Mouse (Mus musculus) midbrain, embryonic 16.5 days (tissue): ENCODE data around the gene Dmac2. TPM values are rescaled to one million over a fixed set of nuclear protein-coding genes. Genes with fewer than 3 reads are reported as not detected.

Experiments used
- ATAC-seq: fragments of 200-750 bp; cut with Nextera tagmentation; 2 replicates; pipeline ENCODE4 v1.8.0; 2017; ENCODE audit warnings: moderate TSS enrichment
- H3K27ac ChIP-seq: fragments of 300-500 bp; sonication (generic); 2 replicates; pipeline ENCODE4 v1.5.1; 2014; ENCODE audit warnings: mild to moderate bottlenecking, low read length, mixed read lengths
- H3K27me3 ChIP-seq: fragments of 300-500 bp; sonication (generic); 2 replicates; pipeline ENCODE4 v1.6.1; 2014; ENCODE audit warnings: low read depth, low read length, mixed read lengths; ENCODE audit not compliant: control insufficient read depth, insufficient read depth
- H3K36me3 ChIP-seq: fragments of 300-500 bp; sonication (generic); 2 replicates; pipeline ENCODE4 v1.6.1; 2014; ENCODE audit warnings: mild to moderate bottlenecking, low read length, moderate library complexity, mixed read lengths; ENCODE audit not compliant: control insufficient read depth, insufficient read depth
- H3K4me1 ChIP-seq: fragments of 300-500 bp; sonication (generic); 2 replicates; pipeline ENCODE4 v1.6.1; 2014; ENCODE audit warnings: mild to moderate bottlenecking, low read length, mixed read lengths; ENCODE audit not compliant: control insufficient read depth, insufficient read depth
- H3K4me2 ChIP-seq: fragments of 300-500 bp; sonication (generic); 2 replicates; pipeline ENCODE4 v1.6.1; 2014; ENCODE audit warnings: mild to moderate bottlenecking, low read length, mixed read lengths
- H3K4me3 ChIP-seq: fragments of 300-500 bp; sonication (generic); 2 replicates; pipeline ENCODE4 v1.5.1; 2014; ENCODE audit warnings: low read depth, mild to moderate bottlenecking, low read length, moderate library complexity, mixed read lengths
- H3K9ac ChIP-seq: fragments of 300-500 bp; sonication (generic); 2 replicates; pipeline ENCODE4 v1.6.1; 2014; ENCODE audit warnings: low read depth, low read length, mixed read lengths
- H3K9me3 ChIP-seq: fragments of 300-500 bp; sonication (generic); replicated peaks from 2 replicates; pipeline ENCODE4 v1.6.1; 2014; ENCODE audit warnings: mild to moderate bottlenecking, low read length, mixed read lengths; ENCODE audit not compliant: control insufficient read depth, poor library complexity, severe bottlenecking
- WGBS: fragments of 180-500 bp; shearing (Covaris S2); extraction: QIAGEN DNeasy Blood & Tissue Kit; methylation state at CpG from one replicate; pipeline ENCODE4 v1.1.7; 2014; 5-methylcytosine and 5-hydroxymethylcytosine counted together
- polyA plus RNA-seq: library from polyadenylated mRNA; unstranded; fragments of >200 nt; fragmentation: Nextera tagmentation; extraction: Ambion mirVana; gene quantifications from 2 replicates; pipeline ENCODE4 v1.2.1, GENCODE M21; 2015

Gene Dmac2
- polyA plus RNA-seq, 1 experiment from 2014 or later, result 48.7 TPM

GRCm38 (mm10) chr7:25585351-25586204 lies 33.6 kb upstream of the Dmac2 start:
- Histone ChIP-seq H3K4me2 (no peak overlapping the region), H3K4me1 (no peaks in the 10 kb centered on the region), H3K36me3 (no peaks in the 10 kb centered on the region), H3K4me3 (no peak overlapping the region), H3K27ac (no peak overlapping the region), H3K27me3 (no peaks in the 10 kb centered on the region), H3K9me3 (no peaks in the 10 kb centered on the region), H3K9ac (no peak overlapping the region)
- WGBS, result 77% methylated on average over 9 of the region's 9 CpGs
- no peak for ATAC-seq

GRCm38 (mm10) chr7:25591226-25591625 lies 28.0 kb upstream of the Dmac2 start:
- no peaks in the 10 kb centered on the region for H3K27me3 ChIP-seq
- no peaks in the 10 kb centered on the region for H3K36me3 ChIP-seq
- H3K4me1 ChIP-seq, result no peaks in the 10 kb centered on the region
- no peak overlapping the region for H3K9ac ChIP-seq
- H3K9me3 ChIP-seq, result no peaks in the 10 kb centered on the region
- no peak overlapping the region for H3K4me2 ChIP-seq
- H3K27ac ChIP-seq, result no peak overlapping the region
- H3K4me3 ChIP-seq, result no peak overlapping the region
- no peak for ATAC-seq
- 90% methylated on average over 2 of the region's 2 CpGs for WGBS

- no peaks in the 10 kb centered on the region for H3K36me3 ChIP-seq
- H3K4me2 ChIP-seq, result no peak overlapping the region
- ATAC-seq, result no peak
- H3K9me3 ChIP-seq, result no peaks in the 10 kb centered on the region
- H3K4me3 ChIP-seq, result no peak overlapping the region
- no peak overlapping the region for H3K9ac ChIP-seq
- 69% methylated on average over 3 of the region's 3 CpGs for WGBS
- H3K4me1 ChIP-seq, result no peaks in the 10 kb centered on the region
- no peaks in the 10 kb centered on the region for H3K27me3 ChIP-seq
- no peak overlapping the region for H3K27ac ChIP-seq
Observed at GRCm38 (mm10) chr7:25593859-25594258, 25.4 kb upstream of the Dmac2 start.

GRCm38 (mm10) chr7:25599663-25600062 lies 19.6 kb upstream of the Dmac2 start:
- peak; percentile 68 for ATAC-seq
- WGBS, result 12% methylated on average over 10 of the region's 10 CpGs

GRCm38 (mm10) chr7:25600666-25601065 lies 18.5 kb upstream of the Dmac2 start:
- no peak for ATAC-seq
- H3K4me1 ChIP-seq, result no peaks in the 10 kb centered on the region
- WGBS, result 89% methylated on average over 11 of the region's 11 CpGs

More at GRCm38 (mm10) chr7:25599663-25600062, 19.6 kb upstream of the Dmac2 start:
- no peaks in the 10 kb centered on the region for H3K36me3 ChIP-seq
- no peak overlapping the region for H3K4me3 ChIP-seq
- no peak overlapping the region for H3K9ac ChIP-seq
- no peak overlapping the region for H3K27ac ChIP-seq
- H3K27me3 ChIP-seq, result no peaks in the 10 kb centered on the region
- no peaks in the 10 kb centered on the region for H3K4me1 ChIP-seq
- H3K9me3 ChIP-seq, result no peaks in the 10 kb centered on the region
- no peak overlapping the region for H3K4me2 ChIP-seq

GRCm38 (mm10) chr7:25601346-25601745 lies 17.9 kb upstream of the Dmac2 start:
- H3K4me1 ChIP-seq, result no peaks in the 10 kb centered on the region
- no peak overlapping the region for H3K27ac ChIP-seq
- H3K36me3 ChIP-seq, result no peaks in the 10 kb centered on the region
- H3K9ac ChIP-seq, result no peak overlapping the region
- ATAC-seq, result no peak
- no peak overlapping the region for H3K4me2 ChIP-seq
- WGBS, result 90% methylated on average over 16 of the region's 16 CpGs
- H3K27me3 ChIP-seq, result no peaks in the 10 kb centered on the region
- no peaks in the 10 kb centered on the region for H3K9me3 ChIP-seq
- H3K4me3 ChIP-seq, result no peak overlapping the region

More at GRCm38 (mm10) chr7:25600666-25601065, 18.5 kb upstream of the Dmac2 start:
- Histone ChIP-seq H3K4me3 (no peak overlapping the region), H3K9me3 (no peaks in the 10 kb centered on the region), H3K9ac (no peak overlapping the region), H3K27me3 (no peaks in the 10 kb centered on the region), H3K4me2 (no peak overlapping the region), H3K36me3 (no peaks in the 10 kb centered on the region), H3K27ac (no peak overlapping the region)

- 86% methylated on average over 4 of the region's 4 CpGs for WGBS
- Histone ChIP-seq H3K27me3 (no peaks in the 10 kb centered on the region), H3K36me3 (no peaks in the 10 kb centered on the region), H3K4me2 (no peak overlapping the region), H3K4me3 (no peak overlapping the region), H3K27ac (no peak overlapping the region), H3K4me1 (no peaks in the 10 kb centered on the region), H3K9ac (no peak overlapping the region), H3K9me3 (0 out of 2 replicates have a peak, but pooled peaks cover 2% of the 10 kb centered on the region)
- ATAC-seq, result no peak
Observed at GRCm38 (mm10) chr7:25606625-25607063, 12.6 kb upstream of the Dmac2 start.

- 0 out of 2 replicates have a peak, but pooled peaks cover 2% of the 10 kb centered on the region for H3K9me3 ChIP-seq
- H3K4me3 ChIP-seq, result no peak overlapping the region
- H3K27ac ChIP-seq, result no peak overlapping the region
- no peak for ATAC-seq
- H3K9ac ChIP-seq, result no peak overlapping the region
- 80% methylated on average over 2 of the region's 2 CpGs for WGBS
- no peaks in the 10 kb centered on the region for H3K4me1 ChIP-seq
- H3K4me2 ChIP-seq, result no peak overlapping the region
- no peaks in the 10 kb centered on the region for H3K36me3 ChIP-seq
- H3K27me3 ChIP-seq, result no peaks in the 10 kb centered on the region
Observed at GRCm38 (mm10) chr7:25607196-25607595, 12.0 kb upstream of the Dmac2 start.

GRCm38 (mm10) chr7:25610056-25610455 lies 9.2 kb upstream of the Dmac2 start:
- H3K4me1 ChIP-seq, result no peaks in the 10 kb centered on the region
- H3K9me3 ChIP-seq, result 0 out of 2 replicates have a peak, but pooled peaks cover 2% of the 10 kb centered on the region
- H3K9ac ChIP-seq, result no peak overlapping the region
- no peak for ATAC-seq
- H3K4me2 ChIP-seq, result no peak overlapping the region
- no peak overlapping the region for H3K4me3 ChIP-seq
- 29% methylated on average over 6 of the region's 6 CpGs for WGBS
- H3K27me3 ChIP-seq, result no peaks in the 10 kb centered on the region
- H3K27ac ChIP-seq, result no peak overlapping the region
- no peaks in the 10 kb centered on the region for H3K36me3 ChIP-seq
